Mouse (Mus musculus) olfactory bulb, adult 2 months (tissue): ENCODE results near the gene Aadacl3. TPM values are rescaled to one million over a fixed set of nuclear protein-coding genes. Genes with fewer than 3 reads are reported as not detected.

Experiments
- H3K27ac ChIP-seq: fragments of 200-500 bp; 2 replicates; pipeline ENCODE4 v1.5.1; 2012; ENCODE audit warnings: low read depth, low read length; ENCODE audit not compliant: insufficient read depth
- H3K4me1 ChIP-seq: fragments of 200-500 bp; 2 replicates; pipeline ENCODE4 v1.6.1; 2012; ENCODE audit warnings: low read length; ENCODE audit not compliant: control insufficient read depth, insufficient read depth
- H3K4me3 ChIP-seq: fragments of 200-500 bp; 2 replicates; pipeline ENCODE4 v1.5.1; 2012; ENCODE audit warnings: mild to moderate bottlenecking, low read depth, low read length, moderate library complexity; ENCODE audit not compliant: insufficient read depth
- CTCF ChIP-seq: fragments of 200-500 bp; IDR thresholded peaks from 2 replicates; pipeline ENCODE4 v1.5.1; 2012; ENCODE audit warnings: low read depth, mild to moderate bottlenecking, low read length, moderate library complexity; ENCODE audit not compliant: insufficient read depth
- POLR2A ChIP-seq: fragments of 200-500 bp; IDR thresholded peaks from 2 replicates; pipeline ENCODE4 v1.6.1; 2012; ENCODE audit warnings: mild to moderate bottlenecking, low read depth, low read length, moderate library complexity; ENCODE audit not compliant: insufficient read depth
- WGBS: fragments of 180-500 bp; shearing (Covaris S2); methylation state at CpG from one replicate; pipeline ENCODE4 v1.1.7; 2018; 5-methylcytosine and 5-hydroxymethylcytosine counted together
- polyA plus RNA-seq: library from polyadenylated mRNA; stranded (reverse); fragments of >200 nt; gene quantifications from 2 replicates; pipeline ENCODE4 v1.2.4, GENCODE M21; 2012; ENCODE audit warnings: low replicate concordance; ENCODE audit not compliant: missing spikeins, insufficient read depth, insufficient read length

Gene Aadacl3
- polyA plus RNA-seq: not detected in 2 replicates

DNA sequence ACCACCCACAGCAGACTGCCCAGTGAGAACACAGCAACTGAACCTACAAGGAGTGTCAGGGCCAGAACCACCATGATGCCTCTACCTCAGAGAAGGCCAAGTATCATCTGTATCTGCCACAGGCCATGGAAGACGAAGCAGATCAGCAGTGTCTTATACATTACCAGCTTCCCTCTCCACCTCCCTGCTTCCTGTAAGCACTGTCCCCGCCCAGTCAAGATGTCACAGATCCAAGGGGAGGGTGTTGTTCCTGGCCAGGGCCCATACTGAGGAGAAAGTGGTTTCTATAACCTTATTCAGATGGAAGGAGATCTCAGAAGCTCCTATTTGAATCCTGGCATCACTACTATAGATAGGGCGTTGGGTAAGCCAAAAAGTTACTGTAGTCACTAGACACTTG lies at the start of gene Aadacl3:
Aadacl3 (minus strand) TSS at position 101 of the 400 bp plus-strand sequence.
- WGBS: 60% methylated on average over 3 of the region's 3 CpGs

DNA sequence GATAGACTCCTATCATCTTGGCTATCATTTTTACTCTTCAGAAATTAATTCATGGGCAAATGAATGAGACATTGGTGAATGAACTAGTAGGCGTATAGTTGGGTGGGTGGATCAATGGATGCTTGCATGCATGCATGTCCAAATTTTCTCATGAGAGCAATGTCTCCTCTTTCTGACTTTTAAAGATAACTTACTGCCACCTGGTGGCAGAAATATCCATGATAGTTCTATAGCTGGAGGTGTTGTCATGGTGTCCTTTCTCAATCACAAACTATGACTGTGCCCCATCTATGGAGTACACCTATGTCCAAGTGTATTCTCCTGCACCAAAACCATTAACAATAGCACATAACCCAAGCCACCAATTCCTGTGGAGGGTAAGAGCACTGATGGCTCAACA lies 43.0 kb upstream of the Aadacl3 start:
- WGBS: 80% methylated on average over 1 of the region's 1 CpGs
- no peak for TF ChIP-seq POLR2A
- TF ChIP-seq CTCF: no peak
- Histone ChIP-seq H3K27ac (no peak overlapping the region), H3K4me3 (no peak overlapping the region), H3K4me1 (no peaks in the 10 kb centered on the region)

More for the DNA sequence above, at the start of gene Aadacl3:
- Histone ChIP-seq H3K4me3 (no peak within 1 kb of the TSS), H3K27ac (no peak within 1 kb of the TSS), H3K4me1 (no peaks in the 10 kb centered on the region)
- TF ChIP-seq POLR2A: no peak
- TF ChIP-seq CTCF: no peak

DNA sequence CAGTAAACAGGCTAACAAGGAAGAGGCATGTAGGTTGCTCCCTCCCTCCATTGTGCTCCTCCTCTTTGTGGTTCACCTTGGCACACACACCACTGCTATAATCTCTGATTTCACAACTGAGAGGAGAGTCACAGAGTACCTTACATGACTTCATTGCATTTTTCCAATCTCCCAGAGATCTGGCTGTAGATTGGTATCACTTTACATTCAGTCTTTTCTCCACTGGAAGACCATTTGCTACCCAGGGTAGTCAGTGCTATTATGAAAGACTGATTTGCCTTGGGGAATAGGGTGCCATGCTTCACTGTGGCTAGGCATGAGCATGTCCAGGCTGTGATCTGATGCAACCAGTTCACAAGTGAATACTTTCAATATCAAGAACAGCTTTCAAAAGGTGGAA lies 29.8 kb upstream of the Aadacl3 start:
- no peak overlapping the region for H3K4me3 ChIP-seq
- TF ChIP-seq CTCF: no peak
- no peak for TF ChIP-seq POLR2A
- H3K27ac ChIP-seq: no peak overlapping the region
- no peaks in the 10 kb centered on the region for H3K4me1 ChIP-seq

DNA sequence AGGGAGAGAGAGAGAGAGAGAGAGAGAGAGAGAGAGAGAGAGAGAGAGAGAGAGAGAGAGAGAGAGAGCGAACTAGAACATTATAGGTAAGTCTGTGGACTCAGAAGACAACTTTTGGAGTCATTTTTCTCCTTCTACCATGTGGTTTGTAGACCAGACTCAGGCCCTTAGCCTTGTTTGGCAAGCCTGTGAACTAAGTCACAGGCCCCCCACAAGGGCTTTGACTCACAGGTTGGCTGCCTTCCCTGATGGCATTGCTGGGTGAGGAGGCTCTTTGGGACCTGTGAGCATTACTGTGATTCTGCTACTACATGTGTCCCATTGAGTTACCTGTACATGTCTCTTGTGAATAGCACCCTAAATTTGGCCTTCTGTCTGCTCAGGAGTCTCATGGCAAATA lies 4.5 kb upstream of the Aadacl3 start:
- TF ChIP-seq CTCF (no peak), POLR2A (no peak)

DNA sequence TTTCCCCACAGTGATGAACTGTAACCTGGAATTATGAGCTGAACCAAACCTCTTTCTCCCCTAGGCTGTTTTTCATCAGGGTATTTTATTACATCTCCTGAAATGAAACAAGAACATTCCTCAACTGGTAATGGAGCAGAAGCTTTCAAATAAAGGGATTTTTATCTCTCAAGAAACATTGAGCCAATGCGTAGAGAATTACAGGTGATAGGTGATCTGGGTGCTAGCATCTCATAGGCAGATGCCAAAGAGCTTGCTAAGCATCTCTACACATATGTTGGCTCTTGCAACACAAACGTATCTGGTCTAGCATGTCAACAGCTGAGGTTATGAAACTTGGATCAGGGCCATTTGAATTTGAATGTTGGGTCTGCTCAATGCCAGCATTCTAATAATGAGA lies 1.6 kb upstream of the Aadacl3 start:
- Histone ChIP-seq H3K4me3 (no peak overlapping the region), H3K4me1 (no peaks in the 10 kb centered on the region), H3K27ac (no peak overlapping the region)
- WGBS: 80% methylated on average over 2 of the region's 2 CpGs
- no peak for TF ChIP-seq CTCF
- no peak for TF ChIP-seq POLR2A

More for the DNA sequence above, 4.5 kb upstream of the Aadacl3 start:
- WGBS: 71% methylated on average over 1 of the region's 1 CpGs
- H3K4me3 ChIP-seq: no peak overlapping the region
- H3K27ac ChIP-seq: no peak overlapping the region
- H3K4me1 ChIP-seq: no peaks in the 10 kb centered on the region

DNA sequence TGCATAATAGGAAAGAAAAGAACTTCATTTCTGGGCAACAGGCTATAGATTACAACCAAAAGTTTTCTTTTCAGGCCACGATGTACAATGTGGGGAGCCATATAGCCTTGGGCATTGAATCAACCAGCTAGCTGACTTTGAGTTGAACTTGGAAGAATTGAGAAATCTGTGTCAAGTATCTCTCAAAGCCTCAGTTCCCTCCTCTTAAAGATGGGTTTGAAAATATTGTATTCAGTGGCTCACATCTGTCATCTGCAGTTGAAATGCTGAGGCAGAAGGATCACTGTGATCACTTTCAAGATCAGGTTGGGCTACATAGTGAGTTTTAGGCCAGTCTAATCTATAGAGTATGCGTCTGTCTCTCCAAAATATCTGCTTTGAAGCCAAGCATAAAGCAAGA lies 10.3 kb downstream of the Aadacl3 start, which contains the start of gene Gm9944:
Gm9944 (minus strand) TSS at position 101 of the 400 bp plus-strand sequence.
- 54% methylated on average over 2 of the region's 2 CpGs for WGBS
- no peak within 1 kb of the TSS for H3K27ac ChIP-seq
- no peak within 1 kb of the TSS for H3K4me3 ChIP-seq
- H3K4me1 ChIP-seq: no peaks in the 10 kb centered on the region
- TF ChIP-seq CTCF (no peak), POLR2A (no peak)

DNA sequence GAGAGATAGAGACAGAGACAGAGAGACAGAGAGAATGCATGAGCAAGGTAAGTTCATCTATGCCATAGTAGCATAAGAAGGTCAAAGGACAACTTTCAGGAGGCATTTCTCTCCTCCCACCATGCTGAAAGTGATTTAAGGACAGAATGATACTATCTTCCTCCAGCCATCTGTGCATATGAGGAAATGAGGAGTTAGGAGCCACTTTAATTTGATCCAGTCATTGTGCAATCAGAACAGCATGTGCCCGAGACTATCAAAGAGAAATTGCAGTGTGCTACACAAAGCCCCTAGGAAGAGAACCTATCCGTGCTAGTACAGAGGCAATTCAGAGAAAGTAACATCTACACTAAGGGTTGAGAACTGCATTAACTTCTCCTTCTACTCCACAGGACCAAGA lies 15.0 kb downstream of the Aadacl3 start:
- 79% methylated on average over 2 of the region's 2 CpGs for WGBS

DNA sequence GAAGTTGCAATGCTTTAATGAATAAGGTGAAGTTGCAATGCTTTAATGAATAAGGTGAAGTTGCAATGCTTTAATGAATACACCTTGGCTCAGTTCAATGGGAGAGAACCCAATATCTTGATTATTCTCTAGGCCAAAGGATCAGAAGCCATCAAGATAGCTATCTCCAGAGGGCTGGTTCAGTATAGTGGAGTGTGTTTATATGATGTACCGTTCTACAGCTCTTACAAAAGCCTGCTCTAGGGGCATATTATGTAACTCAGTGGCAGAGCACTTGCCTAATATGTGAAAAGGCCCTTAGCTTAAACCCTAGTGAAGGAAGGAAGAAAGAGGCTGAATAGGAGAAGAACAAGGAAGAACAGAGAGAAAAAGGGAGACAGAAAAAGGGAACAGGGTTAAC lies 22.0 kb downstream of the Aadacl3 start:
- 66% methylated on average over 1 of the region's 1 CpGs for WGBS
- Histone ChIP-seq H3K4me3 (no peak overlapping the region), H3K4me1 (no peaks in the 10 kb centered on the region), H3K27ac (no peak overlapping the region)
- TF ChIP-seq CTCF: no peak
- TF ChIP-seq POLR2A: no peak

More for the DNA sequence above, 15.0 kb downstream of the Aadacl3 start:
- Histone ChIP-seq H3K27ac (no peak overlapping the region), H3K4me1 (no peaks in the 10 kb centered on the region), H3K4me3 (no peak overlapping the region)
- TF ChIP-seq CTCF (no peak), POLR2A (no peak)

DNA sequence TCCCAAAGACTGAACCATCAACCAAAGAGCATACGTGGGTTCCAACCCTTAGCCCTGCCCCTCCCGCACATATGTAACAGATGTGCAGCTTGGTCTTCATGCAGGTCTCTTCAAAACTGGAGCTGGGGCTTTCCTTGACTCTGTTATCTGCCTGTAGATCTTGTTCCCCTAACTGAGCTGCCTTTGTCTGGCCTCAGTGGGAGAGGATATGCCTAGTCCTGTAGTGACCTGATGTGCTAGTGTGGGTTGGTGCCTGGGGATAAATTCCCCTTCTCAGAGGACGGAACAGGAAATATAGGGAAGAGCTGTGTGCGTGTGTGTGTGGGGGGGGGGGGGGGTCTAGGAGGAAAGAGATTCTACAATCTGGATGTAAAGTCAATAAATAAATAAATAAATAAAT lies 22.5 kb downstream of the Aadacl3 start:
- Histone ChIP-seq H3K4me3 (no peak overlapping the region), H3K4me1 (no peaks in the 10 kb centered on the region), H3K27ac (no peak overlapping the region)
- 90% methylated on average over 4 of the region's 4 CpGs for WGBS
- TF ChIP-seq CTCF (no peak), POLR2A (no peak)

DNA sequence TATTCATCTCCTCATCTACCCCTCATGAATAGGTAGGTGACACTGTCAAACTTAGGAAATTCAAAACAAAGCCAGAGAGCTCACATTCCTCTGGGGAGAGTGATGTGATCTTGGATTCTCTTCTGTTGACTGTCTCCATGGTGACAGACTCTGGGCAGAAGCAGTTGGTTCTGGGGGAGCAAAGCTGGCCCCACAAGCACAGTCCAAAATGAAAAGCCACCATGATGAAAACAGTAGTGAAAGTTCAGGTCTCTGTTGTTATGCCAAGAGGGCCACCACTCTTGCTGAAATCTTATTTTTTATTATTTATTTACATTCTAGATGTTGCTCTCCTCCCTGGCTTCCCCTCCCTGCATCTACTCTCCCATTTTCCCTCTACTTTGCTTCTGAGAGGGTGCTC lies 24.9 kb downstream of the Aadacl3 start, which contains the start of gene 1700012P22Rik:
1700012P22Rik (minus strand) TSS at position 101 of the 400 bp plus-strand sequence.
- H3K4me3 ChIP-seq: no peak within 1 kb of the TSS
- no peak within 1 kb of the TSS for H3K27ac ChIP-seq
- no peaks in the 10 kb centered on the region for H3K4me1 ChIP-seq
- TF ChIP-seq CTCF (no peak), POLR2A (no peak)
